Mouse (Mus musculus) liver, adult 2 months (tissue): ENCODE results near the gene Cep295.

Source experiments
- CTCF ChIP-seq: fragments of 200-500 bp; IDR thresholded peaks from 2 replicates; pipeline ENCODE4 v1.5.1; 2011; ENCODE audit warnings: low read depth, low read length, control low read depth
- POLR2A ChIP-seq: fragments of 200-500 bp; IDR thresholded peaks from 2 replicates; pipeline ENCODE4 v1.6.1; 2011; ENCODE audit warnings: low read length, control low read depth; ENCODE audit not compliant: insufficient read depth; ENCODE audit errors: extremely low read depth

GRCm38 (mm10) chr9:15387075-15387643, 29.6 kb upstream of the Cep295 start:
- no peak for TF ChIP-seq CTCF
- no peak for TF ChIP-seq POLR2A
